In the genomic region with DNA sequence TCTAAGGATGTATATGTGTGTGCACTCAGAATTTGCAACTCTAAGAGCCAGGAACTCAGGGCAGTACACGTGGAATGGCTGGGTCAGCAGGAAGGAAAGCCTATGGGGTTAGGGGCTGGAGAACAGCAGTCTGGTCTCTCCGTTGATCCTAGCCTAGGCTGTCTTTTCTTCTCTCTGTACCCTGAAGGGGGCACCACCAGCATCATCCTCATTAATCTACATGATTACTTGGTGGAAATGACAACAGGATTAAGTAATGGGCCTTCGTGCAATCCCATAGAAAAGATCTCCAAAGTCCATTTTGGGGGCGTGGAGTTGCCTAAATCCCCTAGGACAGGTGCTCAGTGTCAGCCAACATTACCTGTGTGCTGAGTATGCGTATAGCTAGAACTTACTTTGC, we compare ENCODE assay signal across 18 mouse cellular contexts. TPM values are rescaled to one million over a fixed set of nuclear protein-coding genes. Genes with fewer than 3 reads are reported as not detected.
DNase-seq lines count a peak whose midpoint lies in the region; ATAC-seq and TF ChIP-seq lines count a peak whose summit lies in the region.
"Had no signal": no experiment of that assay in that cellular context is flagged by ENCODE, and none has a peak within 500 bp of the region (broad histone marks: within the 10 kb centered on the region; RNA-seq: fewer than 3 reads in every experiment).

No protein-coding gene starts in this region.

- H3K4me3 ChIP-seq in intestine, postnatal 0 days (ENCODE audit: low read depth, low read length): no peak overlapping the region
- no peak overlapping the region for H3K4me3 ChIP-seq in intestine, embryonic 16.5 days (ENCODE audit: low read length)
- H3K4me3 ChIP-seq in midbrain, embryonic 13.5 days (replicated peaks): no peak overlapping the region
- H3K4me3 ChIP-seq in midbrain, embryonic 14.5 days (replicated peaks; ENCODE audit: low read depth, low read length): no peak overlapping the region
- H3K4me3 ChIP-seq: neural tube, embryonic 13.5 days had no signal

- no peak for ATAC-seq in cerebellum, adult (ENCODE audit: insufficient number of reproducible peaks, low FRiP score, low TSS enrichment)
- no peak for ATAC-seq in intestine, postnatal 0 days
- no peak for ATAC-seq in intestine, embryonic 16.5 days
- ATAC-seq in midbrain, embryonic 13.5 days: no peak
- ATAC-seq in midbrain, embryonic 14.5 days (ENCODE audit: low FRiP score, low TSS enrichment): no peak
- ATAC-seq: activated CD4-positive, CD25-positive, alpha-beta regulatory T cell, adult 4 months; forebrain, embryonic 14.5 days; inflammation-experienced regulatory T-cells, adult 6 months had no signal

- no peaks in the 10 kb centered on the region for H3K27me3 ChIP-seq in intestine, postnatal 0 days (replicated peaks; ENCODE audit: control insufficient read depth, insufficient read depth, low read length)
- H3K27me3 ChIP-seq in intestine, embryonic 16.5 days (replicated peaks; ENCODE audit: control insufficient read depth, insufficient read depth, low read length): no peaks in the 10 kb centered on the region
- no peaks in the 10 kb centered on the region for H3K27me3 ChIP-seq in midbrain, embryonic 13.5 days
- H3K27me3 ChIP-seq in midbrain, embryonic 14.5 days (ENCODE audit: control insufficient read depth, insufficient read depth, low read length): no peaks in the 10 kb centered on the region
- H3K27me3 ChIP-seq: CH12.LX; neural tube, embryonic 13.5 days had no signal

- no peaks in the 10 kb centered on the region for H3K4me1 ChIP-seq in intestine, postnatal 0 days (replicated peaks; ENCODE audit: control insufficient read depth, insufficient read depth, low read length)
- H3K4me1 ChIP-seq in intestine, embryonic 16.5 days (ENCODE audit: control insufficient read depth, insufficient read depth, low read length): no peaks in the 10 kb centered on the region
- H3K4me1 ChIP-seq in midbrain, embryonic 13.5 days (replicated peaks): peaks cover 27% of the 10 kb centered on the region
- H3K4me1 ChIP-seq in midbrain, embryonic 14.5 days (ENCODE audit: control insufficient read depth, insufficient read depth, low read length): peaks cover 24% of the 10 kb centered on the region

- DNase-seq in cerebellum, adult 9-11 months: peak; percentile 43
- no peak for DNase-seq in midbrain, embryonic 14.5 days
- DNase-seq in retina, postnatal 1 day: peak; percentile 33
- DNase-seq in kidney, postnatal 4 days: no peak
- DNase-seq: adrenal gland, postnatal 36 days; heart, adult 18-20 months; right cerebral cortex, postnatal 14 days; thymus, postnatal 4 days had no signal

- peak; percentile 36 for TF ChIP-seq CTCF in intestine, postnatal 0 days (IDR thresholded peaks at IDR 0.05; ENCODE audit: low read depth)

- 73% methylated on average over 5 of the region's 5 CpGs for whole genome bisulfite sequencing in intestine, postnatal 0 days
- 79% methylated on average over 5 of the region's 5 CpGs for WGBS in intestine, embryonic 16.5 days
- WGBS in midbrain, embryonic 13.5 days: 74% methylated on average over 5 of the region's 5 CpGs
- WGBS in midbrain, embryonic 14.5 days: 79% methylated on average over 5 of the region's 5 CpGs

- H3K9me3 ChIP-seq in intestine, postnatal 0 days (ENCODE audit: control insufficient read depth): no peaks in the 10 kb centered on the region
- H3K9me3 ChIP-seq in intestine, embryonic 16.5 days (ENCODE audit: control insufficient read depth, low read length): no peaks in the 10 kb centered on the region
- no peaks in the 10 kb centered on the region for H3K9me3 ChIP-seq in midbrain, embryonic 13.5 days
- H3K9me3 ChIP-seq in midbrain, embryonic 14.5 days (ENCODE audit: control insufficient read depth, low read length): no peaks in the 10 kb centered on the region
- H3K9me3 ChIP-seq: neural tube, embryonic 13.5 days had no signal

- peaks cover 15% of the 10 kb centered on the region; the same call in 1 of the 2 replicates for H3K36me3 ChIP-seq in intestine, postnatal 0 days (ENCODE audit: control insufficient read depth, insufficient read depth)
- H3K36me3 ChIP-seq in intestine, embryonic 16.5 days (ENCODE audit: control insufficient read depth, insufficient read depth, low read length): peaks cover 6% of the 10 kb centered on the region; the same call in 1 of the 2 replicates
- H3K36me3 ChIP-seq in midbrain, embryonic 13.5 days: peaks cover 25% of the 10 kb centered on the region
- peaks cover 18% of the 10 kb centered on the region for H3K36me3 ChIP-seq in midbrain, embryonic 14.5 days (ENCODE audit: control insufficient read depth, insufficient read depth, low read length)

- H3K4me2 ChIP-seq in intestine, postnatal 0 days (replicated peaks; ENCODE audit: low read depth): no peak overlapping the region
- H3K4me2 ChIP-seq in intestine, embryonic 16.5 days (ENCODE audit: low read depth, low read length): no peak overlapping the region
- no peak overlapping the region for H3K4me2 ChIP-seq in midbrain, embryonic 13.5 days (replicated peaks)
- no peak overlapping the region for H3K4me2 ChIP-seq in midbrain, embryonic 14.5 days (ENCODE audit: low read length)
- H3K4me2 ChIP-seq: neural tube, embryonic 13.5 days had no signal

- no peak overlapping the region for H3K27ac ChIP-seq in intestine, postnatal 0 days (ENCODE audit: low read depth, low read length)
- no peak overlapping the region for H3K27ac ChIP-seq in intestine, embryonic 16.5 days (ENCODE audit: low read length)
- H3K27ac ChIP-seq in midbrain, embryonic 13.5 days: peak overlapping the region; percentile 83; the same call in 1 of the 2 replicates
- H3K27ac ChIP-seq in midbrain, embryonic 14.5 days (replicated peaks; ENCODE audit: low read depth, low read length): no peak overlapping the region
- H3K27ac ChIP-seq: macrophage had no signal

- H3K9ac ChIP-seq in intestine, postnatal 0 days (ENCODE audit: low read depth, low read length): no peak overlapping the region
- no peak overlapping the region for H3K9ac ChIP-seq in intestine, embryonic 16.5 days (ENCODE audit: low read depth, low read length)
- no peak overlapping the region for H3K9ac ChIP-seq in midbrain, embryonic 13.5 days (replicated peaks)
- H3K9ac ChIP-seq in midbrain, embryonic 14.5 days (replicated peaks; ENCODE audit: low read length): no peak overlapping the region
- H3K9ac ChIP-seq: neural tube, embryonic 13.5 days had no signal

RNA-seq across cellular contexts. Expression of a gene that starts 44.2 kb away (rescaled TPM):
- polyA plus RNA-seq in intestine, postnatal 0 days (2015; fragmentation: Nextera tagmentation; extraction: Ambion mirVana): 14.4 and 14.8 TPM in 2 replicates
- 20.1 and 22.4 TPM in 2 replicates for polyA plus RNA-seq in intestine, embryonic 16.5 days (2015; fragmentation: Nextera tagmentation; extraction: Ambion mirVana)
- polyA plus RNA-seq in midbrain, embryonic 13.5 days (2015; fragmentation: Nextera tagmentation; extraction: Ambion mirVana): 21.8 and 23.6 TPM in 2 replicates
- 31.7 and 32.5 TPM in 2 replicates for polyA plus RNA-seq in midbrain, embryonic 14.5 days (2014; fragmentation: Nextera tagmentation; extraction: Ambion mirVana)

RNA-seq across cellular contexts. Expression of a gene that starts 58.7 kb away (rescaled TPM):
- polyA plus RNA-seq in intestine, postnatal 0 days (2015; fragmentation: Nextera tagmentation; extraction: Ambion mirVana): 4.2 and 4.4 TPM in 2 replicates
- polyA plus RNA-seq in intestine, embryonic 16.5 days (2015; fragmentation: Nextera tagmentation; extraction: Ambion mirVana): 3.3 and 4.0 TPM in 2 replicates
- 13.7 and 16.6 TPM in 2 replicates for polyA plus RNA-seq in midbrain, embryonic 13.5 days (2015; fragmentation: Nextera tagmentation; extraction: Ambion mirVana)
- 27.5 and 31.4 TPM in 2 replicates for polyA plus RNA-seq in midbrain, embryonic 14.5 days (2014; fragmentation: Nextera tagmentation; extraction: Ambion mirVana)

Comparison
In these comparisons a context has a peak if more than half of its experiments do, and no peak if none do; other contexts are left out.
1. DNase-seq: peak in cerebellum, adult 9-11 months (single experiment) and retina, postnatal 1 day (single experiment); none in midbrain, embryonic 14.5 days (single experiment) and kidney, postnatal 4 days (0 of 2).